Mouse (Mus musculus): Measurements from ENCODE around the gene Atp8b4. TPM values are rescaled to one million over a fixed set of nuclear protein-coding genes. Genes with fewer than 3 reads are reported as not detected.
"Not testable (repeated sequence)": the region's sequence is repeated elsewhere in the genome, so short reads cannot be mapped to it uniquely, and the experiment has no call there.

Atp8b4 gene
- polyA plus RNA-seq, 3 experiments from 2014 or later = 0.21 to 7.4 (median 0.91) TPM

- peak; percentile 67 for ATAC-seq
Measured at GRCm38 (mm10) chr2:126495832-126496695, 4.4 kb downstream of the Atp8b4 start.

- ATAC-seq = no peak
Measured at GRCm38 (mm10) chr2:126495230-126495629, 5.2 kb downstream of the Atp8b4 start.

- ATAC-seq = no peak
Measured at GRCm38 (mm10) chr2:126493306-126493705, 7.2 kb downstream of the Atp8b4 start.

- no peak for ATAC-seq
Measured at GRCm38 (mm10) chr2:126492713-126493112, 7.8 kb downstream of the Atp8b4 start.

GRCm38 (mm10) chr2:126491446-126491845 lies 9.0 kb downstream of the Atp8b4 start:
- no peak for ATAC-seq

- no peak for ATAC-seq
Measured at GRCm38 (mm10) chr2:126490573-126490972, 9.9 kb downstream of the Atp8b4 start.

- ATAC-seq = no peak
Measured at GRCm38 (mm10) chr2:126485262-126486017, 15.0 kb downstream of the Atp8b4 start.

GRCm38 (mm10) chr2:126483337-126483736 lies 17.1 kb downstream of the Atp8b4 start:
- peak; percentile 85 for ATAC-seq

- ATAC-seq = no peak
Measured at GRCm38 (mm10) chr2:126477556-126477955, 22.9 kb downstream of the Atp8b4 start.

GRCm38 (mm10) chr2:126475681-126476410 lies 24.6 kb downstream of the Atp8b4 start:
- no peak for ATAC-seq

- ATAC-seq = no peak
Measured at GRCm38 (mm10) chr2:126474019-126474418, 26.5 kb downstream of the Atp8b4 start.

GRCm38 (mm10) chr2:126472836-126473235 lies 27.6 kb downstream of the Atp8b4 start:
- no peak for ATAC-seq

GRCm38 (mm10) chr2:126467790-126468189 lies 32.7 kb downstream of the Atp8b4 start:
- peak; percentile 64 for ATAC-seq

GRCm38 (mm10) chr2:126466391-126467134 lies 33.9 kb downstream of the Atp8b4 start:
- ATAC-seq = no peak

GRCm38 (mm10) chr2:126458661-126459060 lies 41.8 kb downstream of the Atp8b4 start:
- no peak for ATAC-seq

- not testable (repeated sequence) for ATAC-seq
Measured at GRCm38 (mm10) chr2:126457759-126458158, 42.7 kb downstream of the Atp8b4 start.

GRCm38 (mm10) chr2:126450937-126451302 lies 49.6 kb downstream of the Atp8b4 start:
- no peak for ATAC-seq

GRCm38 (mm10) chr2:126450210-126450936 lies 50.1 kb downstream of the Atp8b4 start:
- no peak for ATAC-seq

GRCm38 (mm10) chr2:126445039-126445438 lies 55.4 kb downstream of the Atp8b4 start:
- no peak for ATAC-seq

GRCm38 (mm10) chr2:126441586-126441985 lies 58.9 kb downstream of the Atp8b4 start:
- ATAC-seq = no peak

GRCm38 (mm10) chr2:126434712-126435111 lies 65.8 kb downstream of the Atp8b4 start:
- ATAC-seq = no peak

- ATAC-seq = no peak
Measured at GRCm38 (mm10) chr2:126434305-126434704, 66.2 kb downstream of the Atp8b4 start.

All from inflammation-experienced regulatory T-cells, adult 6 months (primary cell).